Mouse (Mus musculus) ovary, adult 2 months (tissue): ENCODE results near the gene Kazald1. TPM values are rescaled to one million over a fixed set of nuclear protein-coding genes. Genes with fewer than 3 reads are reported as not detected.

Source experiments
- polyA plus RNA-seq: library from polyadenylated mRNA; depleted of rRNA; stranded (reverse); fragments of >200 nt; gene quantifications from 2 replicates; pipeline ENCODE4 v1.2.3, GENCODE M21; 2012; rRNA removed

Kazald1 gene
- polyA plus RNA-seq = 53.1 and 54.8 TPM in 2 replicates

GRCm38 (mm10) chr19:45074580-45075322 lies at the start of gene Kazald1:
Gene Kazald1, plus strand, starts transcription at chr19:45075241.

GRCm38 (mm10) chr19:45045651-45046050 lies 29.4 kb upstream of the Kazald1 start, which contains the start of gene Pdzd7:
Gene Pdzd7, minus strand, starts transcription at chr19:45045717.

GRCm38 (mm10) chr19:45047417-45047934 lies 27.6 kb upstream of the Kazald1 start, which contains the start of gene Sfxn3:
Gene Sfxn3, plus strand, starts transcription at chr19:45047503.

Other genes starting within 250 kb of the Kazald1 start
- 143 and 268 TPM in 2 replicates for gene Slf2, start 144.1 kb upstream of the Kazald1 start, polyA plus RNA-seq
- gene Sema4g, start 86.1 kb upstream of the Kazald1 start, polyA plus RNA-seq = 21.8 and 29.1 TPM in 2 replicates
- gene Twnk, start 69.6 kb upstream of the Kazald1 start, polyA plus RNA-seq = 17.5 and 19.7 TPM in 2 replicates
- gene Mrpl43, start 68.8 kb upstream of the Kazald1 start, polyA plus RNA-seq = 114 and 134 TPM in 2 replicates
- 211 and 271 TPM in 2 replicates for gene Lzts2, start 60.8 kb upstream of the Kazald1 start, polyA plus RNA-seq
- 2.7 and 2.9 TPM in 2 replicates for gene Pdzd7, start 29.5 kb upstream of the Kazald1 start, polyA plus RNA-seq
- 65.6 and 73.5 TPM in 2 replicates for gene Sfxn3, start 27.7 kb upstream of the Kazald1 start, polyA plus RNA-seq
- not detected in 2 replicates for gene Tlx1, start 75.4 kb downstream of the Kazald1 start, polyA plus RNA-seq
- 0.28 and 0.92 TPM in 2 replicates for gene Lbx1, start 160.6 kb downstream of the Kazald1 start, polyA plus RNA-seq